ENCODE assay signal across 25 mouse cellular contexts in genomic region chr11:67362236-67362635, GRCm38 (mm10). TPM values are rescaled to one million over a fixed set of nuclear protein-coding genes. Genes with fewer than 3 reads are reported as not detected.
DNase-seq lines count a peak whose midpoint lies in the region; ATAC-seq and TF ChIP-seq lines count a peak whose summit lies in the region.
"Had no signal": no experiment of that assay in that cellular context is flagged by ENCODE, and none has a peak within 500 bp of the region (broad histone marks: within the 10 kb centered on the region; RNA-seq: fewer than 3 reads in every experiment).

No protein-coding gene starts in this region.

- H3K4me2 ChIP-seq in limb, embryonic 14.5 days (replicated peaks; ENCODE audit: low read depth, low read length, severe bottlenecking): no peak overlapping the region
- H3K4me2 ChIP-seq: embryonic facial prominence, embryonic 15.5 days; heart, embryonic 12.5 days; hindbrain, embryonic 12.5 days had no signal

- ATAC-seq in limb, embryonic 14.5 days (ENCODE audit: low FRiP score, low read depth): no peak
- ATAC-seq: CD4-positive, CD25-positive, alpha-beta regulatory T cell, adult 4 months; forebrain, embryonic 14.5 days; hindbrain, embryonic 16.5 days; inflammation-experienced regulatory T-cells, adult 6 months had no signal

- H3K4me1 ChIP-seq in limb, embryonic 14.5 days (ENCODE audit: control insufficient read depth, insufficient read depth, low read length): peaks cover 12% of the 10 kb centered on the region; the same call in 1 of the 2 replicates
- H3K4me1 ChIP-seq in limb, embryonic 10.5 days: no peaks in the 10 kb centered on the region

- no peaks in the 10 kb centered on the region for H3K36me3 ChIP-seq in limb, embryonic 14.5 days (ENCODE audit: control insufficient read depth, insufficient read depth, low read length)
- H3K36me3 ChIP-seq in limb, embryonic 10.5 days: no peaks in the 10 kb centered on the region
- H3K36me3 ChIP-seq: embryonic facial prominence, embryonic 15.5 days; forebrain, embryonic 10.5 days; G1E; heart, embryonic 12.5 days; hindbrain, embryonic 12.5 days had no signal

- H3K27ac ChIP-seq in limb, embryonic 14.5 days (replicated peaks; ENCODE audit: low read depth, low read length): no peak overlapping the region
- no peak overlapping the region for H3K27ac ChIP-seq in limb, embryonic 10.5 days
- H3K27ac ChIP-seq: embryonic facial prominence, embryonic 15.5 days; forebrain, embryonic 10.5 days; gastrocnemius, adult 2 months; hindbrain, embryonic 12.5 days had no signal

- no peaks in the 10 kb centered on the region for H3K9me3 ChIP-seq in limb, embryonic 14.5 days (ENCODE audit: control insufficient read depth, low read length)
- H3K9me3 ChIP-seq in limb, embryonic 10.5 days (replicated peaks): no peaks in the 10 kb centered on the region
- H3K9me3 ChIP-seq: embryonic facial prominence, embryonic 15.5 days; forebrain, embryonic 10.5 days; heart, embryonic 12.5 days; hindbrain, embryonic 12.5 days had no signal

- peak; percentile 17 for DNase-seq in adrenal gland, postnatal 10 days
- DNase-seq in adrenal gland, adult 8-10 months: no peak
- peak; percentile 27 for DNase-seq in heart, postnatal 4 days
- no peak for DNase-seq in heart, postnatal 36 days
- peak; percentile 23 for DNase-seq in limb, embryonic 14.5 days (ENCODE audit: low spot score)
- DNase-seq in limb, embryonic 10.5 days (ENCODE audit: low spot score): no peak
- DNase-seq in NIH3T3 (ENCODE audit: low read depth): peak; percentile 24
- DNase-seq: adrenal gland, postnatal 25 days; B cell, adult 2 months; cerebellum, adult 8-10 months; cerebellum, postnatal 36 days; gastrocnemius, adult 2 months; gastrocnemius, postnatal 25 days had no signal

- intact Hi-C loops in heart, postnatal 36 days (cut with DNase I): no loop called here

- 58% methylated on average over 3 of the region's 3 CpGs for WGBS in limb, embryonic 14.5 days
- 81% methylated on average over 3 of the region's 3 CpGs for WGBS in limb, embryonic 10.5 days

- H3K9ac ChIP-seq in limb, embryonic 14.5 days (ENCODE audit: low read depth, low read length, severe bottlenecking): no peak overlapping the region
- H3K9ac ChIP-seq: embryonic facial prominence, embryonic 15.5 days; heart, embryonic 12.5 days; hindbrain, embryonic 12.5 days had no signal

- no peak overlapping the region for H3K4me3 ChIP-seq in limb, embryonic 14.5 days (replicated peaks; ENCODE audit: low read length)
- H3K4me3 ChIP-seq in limb, embryonic 10.5 days: no peak overlapping the region
- H3K4me3 ChIP-seq: embryonic facial prominence, embryonic 15.5 days; erythroblast, embryonic 14.5 days; forebrain, embryonic 10.5 days; gastrocnemius, adult 2 months; heart, embryonic 12.5 days; hindbrain, embryonic 12.5 days had no signal

- H3K27me3 ChIP-seq in limb, embryonic 14.5 days (ENCODE audit: control insufficient read depth, insufficient read depth, low read length): no peaks in the 10 kb centered on the region
- no peaks in the 10 kb centered on the region for H3K27me3 ChIP-seq in limb, embryonic 10.5 days (ENCODE audit: low read depth, poor library complexity, severe bottlenecking)
- H3K27me3 ChIP-seq: embryonic facial prominence, embryonic 15.5 days; hindbrain, embryonic 12.5 days had no signal

- no peak for TF ChIP-seq POLR2A in limb, embryonic 14.5 days (IDR thresholded peaks at IDR 0.05; ENCODE audit: borderline replicate concordance, extremely low read depth, insufficient read depth, insufficient read length)

RNA-seq across cellular contexts. Expression of gene Myh13, which starts 40.8 kb away (rescaled TPM):
- total RNA-seq in adrenal gland, postnatal 10 days (2021): under 1 TPM; 0.06 TPM
- total RNA-seq in adrenal gland, adult 8-10 months (2022): under 1 TPM in 1 of 4 experiments, not detected in 3; 0.03 TPM
- total RNA-seq in heart, postnatal 4 days (2021): under 1 TPM in 1 of 2 experiments, not detected in 1; 0.07 TPM
- not detected for total RNA-seq in heart, postnatal 36 days (2021)
- polyA plus RNA-seq in limb, embryonic 14.5 days (2012; rRNA removed): 0.03 and 0.10 TPM in 2 replicates
- polyA plus RNA-seq in limb, embryonic 14.5 days (2014; fragmentation: Nextera tagmentation; extraction: Ambion mirVana): 0.21 and 0.46 TPM in 2 replicates
- polyA plus RNA-seq in limb, embryonic 10.5 days (2016; fragmentation: Nextera tagmentation; extraction: Ambion mirVana): not detected in 2 replicates
- total RNA-seq: adrenal gland, postnatal 25 days; granulocyte monocyte progenitor cell, adult 5-6 weeks; heart, postnatal 25 days had no signal
- polyA plus RNA-seq: CD4-positive, CD25-positive, alpha-beta regulatory T cell, adult 4 months; erythroblast, embryonic 14.5 days; forebrain, embryonic 10.5 days; forebrain, embryonic 14.5 days; G1E; heart, embryonic 12.5 days; inflammation-experienced regulatory T-cells, adult 6 months had no signal

Comparison
In these comparisons a context has a peak if more than half of its experiments do, and no peak if none do; other contexts are left out.
1. DNase-seq: peak in adrenal gland, postnatal 10 days (single experiment), heart, postnatal 4 days (single experiment), limb, embryonic 14.5 days (single experiment) and NIH3T3 (single experiment); none in adrenal gland, adult 8-10 months (single experiment), heart, postnatal 36 days (0 of 2) and limb, embryonic 10.5 days (single experiment).